Mouse (Mus musculus) G1E-ER4 (cell line): ENCODE measurements around the gene Mrln. TPM values are rescaled to one million over a fixed set of nuclear protein-coding genes. Genes with fewer than 3 reads are reported as not detected.

Experiments used
- GATA1 ChIP-seq: IDR thresholded peaks from one replicate; pipeline ENCODE4 v1.8.0; 2012; ENCODE audit warnings: low read length, inconsistent platforms
- polyA plus RNA-seq: library from polyadenylated mRNA; stranded (reverse); fragments of >175 nt; gene quantifications from 2 replicates; pipeline ENCODE4 v1.2.3, GENCODE M21; 2012

Gene Mrln
- polyA plus RNA-seq, 1 experiment: not detected

- no peak for TF ChIP-seq GATA1
These were observed 60.0 kb downstream of the Mrln start for GRCm38 (mm10) chr10:70264337-70265036.

DNA sequence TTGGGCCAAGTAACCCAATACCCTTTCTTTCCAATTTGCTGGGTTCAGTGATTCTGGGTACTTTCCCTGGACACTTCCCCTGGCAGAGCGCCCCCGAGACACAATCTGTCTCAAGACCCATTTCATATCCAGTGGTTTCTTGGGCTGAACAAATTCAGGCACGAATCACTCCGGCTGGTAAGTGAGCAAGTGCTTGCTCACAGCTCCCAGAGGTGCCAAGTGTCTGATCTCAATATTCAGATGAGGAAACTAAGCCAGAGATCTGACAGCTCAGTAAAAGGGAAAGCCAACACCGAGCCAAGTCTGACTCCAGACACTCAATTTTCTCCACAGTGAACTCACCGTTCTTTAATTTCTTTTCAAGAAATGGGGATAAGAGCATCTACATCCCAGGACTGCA is 62.0 kb downstream of the Mrln start:
- no peak for TF ChIP-seq GATA1

- TF ChIP-seq GATA1: no peak
These were observed 64.3 kb downstream of the Mrln start for GRCm38 (mm10) chr10:70268581-70269446.

Other genes with a start within 250 kb of the Mrln start
- 19.6 and 21.4 TPM in 2 replicates for gene Ccdc6, start 107.5 kb upstream of the Mrln start, polyA plus RNA-seq
- gene Slc16a9, start 40.4 kb downstream of the Mrln start, polyA plus RNA-seq: not detected in 2 replicates
- not detected in 2 replicates for gene Fam13c, start 235.8 kb downstream of the Mrln start, polyA plus RNA-seq